21 mouse cellular contexts compared by ENCODE assay signal in the genomic region with DNA sequence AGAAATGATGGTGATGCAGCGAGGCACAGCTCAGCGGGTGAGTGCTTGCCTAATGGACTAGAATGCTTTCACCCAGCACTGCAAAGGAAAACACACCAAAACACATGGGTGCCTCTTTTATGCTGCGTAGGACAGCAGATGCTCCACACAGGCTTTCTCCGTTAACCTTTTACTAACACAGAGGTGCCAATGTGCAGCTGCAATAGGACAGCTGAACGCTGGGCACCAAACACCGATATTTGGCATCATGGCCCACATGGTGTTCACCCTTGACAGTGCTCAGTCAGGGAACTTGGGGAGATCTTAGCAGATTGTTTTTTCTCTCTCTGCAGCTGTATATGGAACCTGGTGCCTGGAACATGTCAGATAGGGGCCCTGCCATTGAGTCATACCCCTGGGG. TPM values are rescaled to one million over a fixed set of nuclear protein-coding genes. Genes with fewer than 3 reads are reported as not detected.
"Had no signal": no experiment of that assay in that cellular context is flagged by ENCODE, and none has a peak within 500 bp of the region (broad histone marks: within the 10 kb centered on the region; RNA-seq: fewer than 3 reads in every experiment).

No protein-coding gene starts in this region.

- H3K4me2 ChIP-seq: intestine, embryonic 15.5 days; liver, embryonic 13.5 days; midbrain, embryonic 12.5 days; neural tube, embryonic 13.5 days had no signal

- H3K27me3 ChIP-seq: intestine, embryonic 15.5 days; liver, embryonic 13.5 days; midbrain, embryonic 12.5 days; neural tube, embryonic 13.5 days had no signal

- H3K27ac ChIP-seq: intestine, embryonic 15.5 days; left cerebral cortex, adult 2 months; liver, embryonic 13.5 days; midbrain, embryonic 12.5 days; neural tube, embryonic 13.5 days; stomach, postnatal 0 days had no signal

- H3K4me3 ChIP-seq: intestine, embryonic 15.5 days; left cerebral cortex, adult 2 months; liver, embryonic 13.5 days; midbrain, embryonic 12.5 days; myocyte; neural tube, embryonic 13.5 days had no signal

- ATAC-seq: hindbrain, embryonic 16.5 days; intestine, embryonic 15.5 days; midbrain, embryonic 16.5 days had no signal

- DNase-seq: kidney, adult 2 months; kidney, postnatal 14 days; kidney, postnatal 4 days; layer of hippocampus, postnatal 36 days; liver, embryonic 13.5 days; lung, postnatal 14 days; lung, postnatal 4 days; retina, postnatal 1 day; right cerebral cortex, postnatal 14 days; right cerebral cortex, postnatal 4 days had no signal

- H3K9ac ChIP-seq: intestine, embryonic 15.5 days; liver, embryonic 13.5 days; midbrain, embryonic 12.5 days; neural tube, embryonic 13.5 days had no signal

- H3K9me3 ChIP-seq: intestine, embryonic 15.5 days; liver, embryonic 13.5 days; midbrain, embryonic 12.5 days; neural tube, embryonic 13.5 days had no signal

RNA-seq across cellular contexts. Expression of a gene that starts 20.2 kb away (rescaled TPM):
- polyA plus RNA-seq: kidney, embryonic 14.5 days; limb, embryonic 11.5 days; liver, adult 2 months had no signal
